Mouse (Mus musculus): ENCODE measurements around the gene A030005K14Rik.

The A030005K14Rik gene

DNA sequence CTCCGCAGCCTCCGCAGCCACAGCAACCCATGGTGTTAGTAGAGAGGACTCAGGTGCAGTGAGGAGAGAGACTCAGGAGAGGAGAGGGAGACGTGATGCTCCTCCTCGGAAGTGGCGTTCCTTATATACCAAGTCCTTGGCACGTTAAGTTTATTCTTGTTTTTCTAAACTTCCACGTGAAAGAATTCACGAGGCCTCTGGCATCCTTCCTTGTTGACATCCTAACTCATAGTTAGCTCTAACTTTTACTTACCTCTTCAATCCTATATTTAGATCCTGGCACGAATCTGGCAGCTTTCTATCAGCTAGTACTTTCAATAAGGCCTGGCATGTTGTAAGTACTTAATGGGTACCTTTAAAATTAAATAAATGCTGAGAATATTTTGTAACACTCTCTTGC lies at the start of gene A030005K14Rik:
A030005K14Rik (minus strand) TSS at position 101 of the 400 bp plus-strand sequence.
- no peak for DNase-seq (ENCODE audit: low read depth)

DNA sequence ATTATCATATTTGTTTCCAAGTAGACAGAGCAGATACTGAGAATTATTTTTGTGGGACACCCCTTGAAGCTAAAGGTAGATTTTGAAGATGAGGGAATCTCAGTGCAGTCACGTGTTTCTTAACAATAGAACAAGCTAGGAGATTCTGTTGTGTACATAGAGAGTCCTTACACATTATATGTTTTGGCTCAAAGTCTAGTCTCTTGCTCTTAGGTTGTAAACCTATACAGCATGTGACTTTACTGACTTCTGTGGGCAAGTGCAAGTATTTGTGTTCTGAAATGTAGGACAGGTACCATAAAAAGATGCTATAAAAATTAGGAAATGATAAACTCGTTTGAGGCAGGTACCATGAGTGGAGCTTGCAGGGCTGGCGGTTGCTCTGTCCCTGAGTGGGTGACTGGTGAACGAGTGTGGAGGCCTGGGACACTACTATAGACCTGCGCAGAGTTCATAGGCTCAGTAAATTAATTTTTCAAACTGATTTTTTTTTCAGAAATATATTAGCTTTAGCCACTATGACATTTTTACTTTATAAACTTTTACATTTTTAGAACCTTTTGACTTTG lies 48.3 kb upstream of the A030005K14Rik start:
- DNase-seq (ENCODE audit: low read depth) = no peak

DNA sequence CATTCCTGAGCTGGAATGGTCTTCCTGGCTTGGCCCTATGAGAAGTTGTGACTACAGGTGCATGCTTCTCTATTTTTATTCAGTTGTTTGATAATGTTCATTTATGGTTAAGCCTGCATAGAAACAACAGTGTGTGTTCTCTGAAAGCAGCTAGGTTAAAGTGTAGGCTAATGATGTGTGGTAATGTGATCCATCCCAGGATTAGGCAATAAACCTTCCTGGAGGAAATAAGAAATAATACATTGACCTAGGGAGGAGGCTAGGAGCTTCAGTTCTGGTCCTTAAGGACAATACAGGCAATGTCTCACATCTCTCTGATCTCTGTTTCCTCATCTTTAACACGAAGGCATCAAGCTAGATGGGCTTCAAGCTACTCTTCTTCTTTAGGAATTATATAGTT lies 46.3 kb upstream of the A030005K14Rik start:
- DNase-seq (ENCODE audit: low read depth) = no peak

DNA sequence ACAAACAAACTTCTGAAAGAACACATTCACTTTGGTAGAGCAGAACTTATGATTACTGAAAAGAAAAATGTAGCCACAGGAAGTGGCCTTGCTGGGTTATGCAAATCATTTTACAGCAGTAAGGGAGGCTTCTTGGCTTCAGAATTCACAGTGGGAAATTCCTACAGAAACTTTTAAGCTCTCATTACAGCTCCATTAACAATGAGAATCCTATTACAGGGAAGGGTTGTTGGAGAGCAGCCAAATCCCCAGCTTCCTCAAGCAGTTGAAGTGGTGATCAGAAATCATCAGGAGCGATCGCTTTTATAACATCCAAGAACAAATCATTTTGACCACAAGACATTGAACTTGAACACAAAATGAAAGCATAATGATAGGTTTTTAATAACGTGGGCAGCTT lies 42.7 kb upstream of the A030005K14Rik start:
- DNase-seq (ENCODE audit: low read depth) = no peak

DNA sequence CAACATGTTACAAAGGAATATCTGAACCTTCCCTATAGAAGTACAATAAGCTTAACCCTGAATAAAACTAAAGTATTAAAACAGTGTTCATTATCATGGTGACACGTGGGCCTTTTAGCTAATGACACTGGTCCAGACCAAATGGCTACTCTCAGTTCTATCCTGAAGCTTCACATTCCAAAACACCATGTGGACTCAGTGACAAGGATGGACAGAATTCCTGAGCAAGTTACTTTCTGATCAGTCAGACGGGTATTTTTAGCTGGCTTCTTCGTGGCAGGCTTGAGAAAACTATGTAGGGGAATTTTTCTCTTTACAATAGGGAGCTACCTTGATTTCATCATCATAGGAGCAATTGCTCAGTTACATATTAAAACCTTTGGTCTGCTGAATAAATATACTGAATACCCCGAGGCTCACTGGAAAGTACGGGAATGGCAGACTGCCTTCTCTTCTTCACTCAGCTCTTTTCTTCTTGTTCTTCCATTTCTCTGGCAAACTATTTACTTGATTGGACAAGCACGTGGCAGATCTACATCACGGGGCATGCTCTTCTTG lies 40.5 kb upstream of the A030005K14Rik start:
- no peak for DNase-seq (ENCODE audit: low read depth)

DNA sequence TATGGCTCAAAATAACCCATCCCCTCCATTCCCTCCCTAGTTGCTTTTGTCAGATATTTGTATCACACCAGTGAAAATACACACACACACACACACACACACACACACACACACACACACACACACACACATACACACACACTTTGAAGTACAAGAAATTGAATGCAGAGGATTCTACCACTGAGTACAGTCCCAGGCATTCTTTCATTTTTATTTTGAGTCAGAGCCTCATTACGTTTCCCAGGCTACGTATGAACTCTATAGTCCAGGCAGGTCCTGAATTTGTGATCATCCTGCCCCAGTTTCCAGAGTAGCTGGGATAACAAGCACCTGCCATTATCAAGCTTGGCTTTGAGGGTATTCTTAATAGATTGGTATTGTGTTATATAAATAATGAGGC lies 40.0 kb upstream of the A030005K14Rik start:
- DNase-seq (ENCODE audit: low read depth) = no peak

DNA sequence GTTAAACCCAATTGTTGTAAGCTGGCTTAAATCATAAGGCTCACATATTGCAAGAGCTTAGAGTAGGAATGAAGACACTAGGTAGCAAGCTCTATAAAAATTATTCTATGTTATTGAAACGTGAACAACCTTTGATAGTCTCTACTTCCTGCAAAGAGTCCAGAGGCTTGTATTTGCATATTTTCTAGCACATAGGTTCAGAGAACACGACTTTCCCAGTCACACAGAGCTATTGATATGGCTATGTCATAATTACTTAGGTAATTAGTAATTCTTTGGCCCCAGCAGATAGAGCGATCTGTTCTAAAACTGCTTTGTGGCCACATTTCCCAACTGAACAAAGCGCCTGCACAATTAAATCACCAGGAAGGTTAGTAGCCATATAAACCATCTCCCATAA lies 37.8 kb upstream of the A030005K14Rik start:
- DNase-seq (ENCODE audit: low read depth) = no peak

DNA sequence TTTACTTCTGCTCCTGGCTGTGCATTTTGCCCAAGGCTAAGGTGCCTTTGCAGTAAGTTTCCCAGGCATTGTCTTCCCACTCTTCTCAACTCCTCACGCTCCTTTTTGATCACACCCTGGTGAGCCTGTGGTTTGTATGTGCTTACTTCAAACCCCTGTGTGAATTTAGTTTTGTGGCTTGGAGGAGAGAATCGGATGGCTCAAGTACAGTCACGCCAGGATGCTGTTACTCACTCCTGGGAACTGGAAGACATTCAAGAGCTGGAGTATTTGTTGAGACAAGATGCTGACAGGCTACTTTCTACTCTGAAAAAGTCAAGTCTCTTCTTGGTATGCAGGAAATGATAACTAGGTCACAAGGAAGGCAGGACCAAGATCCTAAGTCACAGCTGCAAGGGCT lies 32.1 kb upstream of the A030005K14Rik start:
- DNase-seq (ENCODE audit: low read depth) = no peak

DNA sequence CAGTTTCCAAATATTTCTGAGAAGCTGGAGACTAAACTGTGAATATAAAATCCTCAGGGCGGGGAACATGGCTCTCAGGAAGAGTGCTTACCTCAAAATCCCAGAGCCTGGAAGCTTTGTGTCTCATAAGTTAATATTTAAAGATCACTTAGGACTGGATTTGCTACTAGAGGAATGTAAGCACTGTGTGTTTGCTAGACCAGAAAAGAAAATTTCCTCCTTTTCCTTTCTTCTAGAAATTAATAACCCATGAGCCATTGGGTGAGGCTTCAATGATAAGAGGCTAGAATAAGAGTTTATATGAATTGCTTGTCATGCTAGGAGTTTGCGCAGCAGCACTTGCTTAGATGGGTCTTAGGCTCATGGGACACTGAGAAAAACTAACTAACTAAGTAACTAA lies 25.6 kb upstream of the A030005K14Rik start:
- DNase-seq (ENCODE audit: low read depth) = no peak

DNA sequence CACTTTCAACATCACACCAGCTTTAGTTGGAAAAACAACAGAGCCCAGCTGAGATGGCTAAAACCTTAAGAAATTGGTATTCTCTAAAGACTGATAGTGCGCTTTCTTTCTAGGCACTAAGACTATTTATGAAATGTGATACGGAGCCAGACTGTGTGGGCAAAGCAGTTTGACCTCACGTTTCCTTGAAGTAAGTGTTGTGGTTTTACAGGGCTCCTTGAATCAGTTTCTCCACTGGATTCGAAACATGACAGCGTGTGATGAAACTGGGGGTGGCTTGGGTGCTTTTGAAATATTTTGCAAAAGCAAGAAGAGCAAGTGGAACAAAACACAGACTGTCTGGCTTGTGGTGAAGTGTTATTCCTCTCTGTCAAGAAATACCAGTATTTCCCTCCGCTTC lies 17.8 kb upstream of the A030005K14Rik start:
- peak; percentile 80 for DNase-seq (ENCODE audit: low read depth)

DNA sequence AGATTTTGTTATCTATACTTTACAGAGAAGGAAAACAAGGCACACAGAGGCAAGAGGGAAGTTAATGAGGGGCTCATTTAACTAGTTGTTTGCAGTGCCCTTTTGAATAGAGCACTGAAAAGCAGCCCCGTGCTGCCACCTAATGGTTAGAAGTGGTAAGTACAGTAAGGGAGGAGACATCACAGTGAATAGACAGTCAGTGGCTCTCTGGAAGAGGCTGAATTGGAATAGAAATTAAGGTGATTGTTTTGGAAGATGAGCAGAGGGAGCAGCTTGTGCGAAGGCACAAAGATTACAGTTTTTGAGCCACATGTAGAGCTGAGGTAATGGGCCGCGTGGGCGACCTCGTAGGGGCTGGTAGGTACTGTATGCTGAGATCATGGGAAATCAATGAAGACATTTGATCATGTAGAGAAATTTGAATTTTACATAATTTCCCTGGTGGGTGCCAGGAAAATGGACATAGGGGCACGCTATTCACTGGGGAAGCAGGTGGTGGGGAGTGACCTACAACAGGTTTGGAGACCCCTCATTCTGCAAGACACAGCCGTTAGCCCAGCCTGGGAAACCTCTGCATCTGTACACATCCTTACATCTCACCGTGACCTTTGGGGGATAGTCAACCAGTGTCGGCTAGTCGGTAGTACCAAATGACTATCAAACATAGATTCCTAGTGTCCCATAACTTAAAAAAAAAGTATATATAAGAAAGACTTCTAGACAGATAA lies 17.2 kb upstream of the A030005K14Rik start:
- DNase-seq (ENCODE audit: low read depth) = peak; percentile 52

DNA sequence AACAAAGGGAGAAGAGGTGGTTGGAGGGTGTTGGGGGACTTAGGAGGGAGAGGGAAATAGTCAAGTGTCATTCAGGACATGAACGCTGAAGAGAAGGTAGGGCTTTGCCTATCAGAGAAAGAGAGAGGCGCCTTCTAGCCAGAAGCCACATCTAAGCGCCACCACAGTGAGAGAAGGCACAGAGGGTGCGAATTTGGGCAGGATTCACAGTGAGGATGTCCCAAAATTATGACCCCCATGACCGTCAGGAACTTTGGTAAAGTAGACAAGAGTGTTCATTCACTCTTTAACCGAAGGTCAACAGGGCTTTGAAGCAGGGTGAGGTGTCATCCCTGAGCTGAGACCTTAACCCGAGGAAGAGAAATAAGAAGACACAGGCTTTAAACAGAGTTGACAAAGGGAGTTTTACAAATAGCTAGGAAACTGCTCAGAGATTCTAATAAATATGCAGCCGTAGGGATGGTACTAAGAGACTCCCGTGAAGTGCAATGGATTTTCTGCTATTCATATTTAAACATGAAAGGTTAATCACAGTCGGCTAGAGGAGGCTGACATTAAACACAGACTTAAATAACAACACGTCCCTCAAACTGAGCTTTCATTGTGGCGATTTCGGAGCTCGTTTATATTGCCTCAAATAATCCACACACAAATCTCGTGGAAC lies 16.5 kb upstream of the A030005K14Rik start:
- DNase-seq (ENCODE audit: low read depth) = no peak

DNA sequence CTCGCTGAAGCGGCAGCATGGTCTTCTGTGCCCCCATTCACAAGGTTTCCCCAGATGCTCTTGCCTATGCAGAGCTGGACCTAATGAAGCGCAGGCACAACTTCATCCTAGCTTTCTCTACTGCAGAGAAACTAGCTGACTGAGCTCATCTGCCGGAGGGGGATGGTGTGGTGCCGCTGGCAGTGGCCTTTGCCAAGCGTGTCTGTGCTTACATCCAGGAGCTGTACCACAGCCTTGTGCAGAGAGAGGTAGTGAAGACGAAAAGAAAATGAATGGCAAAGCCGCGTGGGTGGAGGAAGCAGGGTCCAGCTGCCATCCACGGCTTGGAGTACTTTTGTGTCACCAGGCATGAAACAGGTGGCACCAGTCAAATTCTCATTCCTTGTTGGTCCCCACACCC lies 8.0 kb upstream of the A030005K14Rik start:
- DNase-seq (ENCODE audit: low read depth) = no peak

DNA sequence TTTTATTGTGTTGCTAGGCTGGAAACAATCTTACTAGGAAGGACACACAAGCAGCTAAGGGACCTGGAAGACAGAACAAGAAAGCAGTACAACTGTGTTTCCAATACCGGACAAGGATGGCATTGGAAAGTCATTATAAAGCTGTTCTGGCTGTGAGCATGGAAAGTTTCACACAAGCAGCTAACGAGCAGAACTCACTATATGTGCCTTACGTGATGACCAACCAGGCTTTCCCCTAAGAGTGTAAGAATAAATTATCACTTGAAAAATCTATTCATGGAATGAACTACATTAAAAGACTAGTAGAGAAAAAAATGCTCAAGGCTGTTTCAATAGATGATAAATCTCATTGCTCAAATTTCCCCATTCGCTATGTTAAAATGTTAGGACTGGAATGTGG lies 7.4 kb upstream of the A030005K14Rik start:
- DNase-seq (ENCODE audit: low read depth) = no peak

DNA sequence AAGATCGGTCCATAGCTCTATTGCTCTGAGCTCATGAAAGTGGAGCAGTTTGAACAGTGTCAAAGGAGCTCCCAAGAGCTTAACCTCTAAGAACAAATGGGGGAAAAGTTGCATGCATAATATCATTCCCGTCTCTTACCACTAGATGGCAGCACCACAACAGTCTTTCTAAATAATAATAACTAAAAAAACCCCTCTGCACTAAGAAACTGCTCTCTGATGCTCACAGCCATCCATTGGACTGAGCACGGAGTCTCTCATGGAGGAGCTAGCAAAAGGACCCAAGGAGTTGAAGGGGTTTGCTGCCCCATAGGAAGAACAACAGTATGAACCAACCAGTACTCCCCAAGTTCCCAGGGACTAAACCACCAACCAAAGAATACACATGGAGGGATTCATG lies 5.7 kb upstream of the A030005K14Rik start:
- DNase-seq (ENCODE audit: low read depth) = peak; percentile 55

DNA sequence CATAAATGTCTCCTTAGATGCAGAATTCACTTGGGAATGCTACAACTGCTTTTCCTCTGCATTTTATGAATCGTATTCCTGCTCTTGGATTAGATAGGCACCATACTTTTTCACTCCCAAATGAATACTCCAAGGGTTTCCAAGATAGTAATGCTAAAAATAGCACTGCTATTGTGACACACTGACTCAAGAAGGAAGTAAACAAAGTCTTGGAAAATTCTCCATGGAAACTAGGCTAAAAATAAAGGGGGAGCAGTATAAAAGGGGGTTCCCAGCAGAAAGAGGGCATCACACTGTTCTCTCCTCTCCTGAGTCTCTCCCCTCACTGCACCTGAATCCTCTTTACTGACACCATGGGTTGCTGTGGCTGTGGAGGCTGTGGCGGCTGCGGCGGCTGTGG lies 1.5 kb upstream of the A030005K14Rik start, which contains the start of gene Krtap28-13:
Krtap28-13 (plus strand) TSS at position 288 of the 400 bp plus-strand sequence.
- DNase-seq (ENCODE audit: low read depth) = no peak

DNA sequence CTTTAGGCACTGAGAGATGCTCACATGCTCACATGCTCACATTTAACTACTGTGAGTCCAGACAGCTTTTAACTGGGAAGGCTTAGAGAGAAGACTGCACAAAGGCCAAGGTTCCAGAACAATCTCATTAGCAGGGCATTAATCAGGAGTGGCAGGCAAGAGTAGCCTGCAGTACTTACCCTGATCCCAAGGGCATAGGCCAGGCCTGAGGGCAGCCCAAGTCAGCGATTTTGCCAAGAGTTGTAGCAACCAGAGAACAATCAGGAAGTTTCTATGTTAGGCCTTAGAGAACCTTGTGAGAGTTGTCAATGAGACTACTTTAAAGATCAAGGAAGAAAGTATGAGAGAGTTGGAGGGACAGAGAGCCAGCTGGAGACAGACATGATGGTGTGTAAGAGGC lies 697 bp downstream of the A030005K14Rik start:
- no peak for DNase-seq (ENCODE audit: low read depth)

DNA sequence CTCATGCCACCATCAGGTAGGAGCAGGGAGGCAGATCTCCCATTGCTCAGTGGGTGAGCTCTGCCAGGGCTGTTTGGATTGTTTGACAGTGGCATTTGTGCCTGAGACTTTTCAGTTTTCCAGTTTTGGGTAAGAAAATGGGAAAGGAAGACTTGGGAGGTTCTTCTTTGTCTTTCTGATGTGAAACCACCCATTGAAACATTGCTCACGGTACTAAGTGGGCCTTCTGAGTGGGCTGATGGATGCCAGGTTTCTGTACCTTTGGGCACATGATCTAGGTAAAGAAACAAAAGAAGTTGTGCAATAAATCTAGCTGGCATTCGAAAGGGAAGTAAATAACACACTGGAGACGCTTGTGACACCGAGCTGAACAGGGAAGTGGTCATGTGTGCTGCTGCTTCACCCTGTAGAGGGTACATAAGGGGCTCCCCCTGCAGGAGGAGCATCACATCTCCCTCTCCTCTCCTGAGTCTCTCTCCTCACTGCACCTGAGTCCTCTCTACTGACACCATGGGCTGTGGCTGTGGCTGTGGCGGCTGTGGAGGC lies 14.2 kb downstream of the A030005K14Rik start, which contains the start of gene Gm47969:
Gm47969 (plus strand) TSS at position 51 of the 546 bp plus-strand sequence.
- peak; percentile 38 for DNase-seq (ENCODE audit: low read depth)

DNA sequence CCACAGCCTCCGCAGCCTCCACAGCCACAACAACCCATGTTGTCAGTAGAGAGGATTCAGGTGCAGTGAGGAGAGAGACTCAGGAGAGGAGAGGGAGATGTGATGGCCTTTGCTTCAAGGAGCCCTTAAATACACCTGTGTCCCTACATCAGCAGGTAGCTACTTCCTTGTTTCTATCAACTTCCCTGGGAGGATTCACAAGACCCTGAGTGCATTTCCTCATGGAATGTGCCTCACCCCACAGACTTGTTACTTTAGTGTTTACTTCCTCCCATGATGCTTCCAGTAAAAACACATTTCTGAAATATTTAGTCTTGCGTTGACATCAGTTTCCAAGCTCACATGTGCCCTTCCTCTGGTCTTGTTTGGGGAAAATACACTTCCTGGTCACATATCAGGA lies 16.8 kb downstream of the A030005K14Rik start, which contains the start of gene Krtap28-10:
Krtap28-10 (minus strand) TSS at position 101 of the 400 bp plus-strand sequence.
- no peak for DNase-seq (ENCODE audit: low read depth)

DNA sequence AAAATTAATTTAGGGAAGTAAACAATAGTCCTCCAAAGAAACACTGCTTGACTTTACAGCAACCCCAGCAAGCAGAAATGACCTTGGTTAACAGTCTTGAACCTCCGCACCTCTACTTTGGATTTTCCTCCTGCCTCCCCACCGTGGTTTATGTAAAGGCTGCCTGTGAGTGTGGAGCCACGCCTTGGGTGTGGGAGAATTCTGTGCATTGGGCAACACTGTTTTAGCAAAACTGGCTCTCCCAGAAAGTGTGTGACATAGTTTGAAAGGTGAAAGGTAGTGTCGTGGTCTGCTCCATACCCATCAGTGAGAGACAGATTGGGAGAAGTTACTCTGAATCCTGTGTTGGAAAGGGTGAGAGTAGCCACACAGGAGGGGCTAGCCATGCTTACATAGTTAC lies 20.1 kb downstream of the A030005K14Rik start:
- no peak for DNase-seq (ENCODE audit: low read depth)

DNA sequence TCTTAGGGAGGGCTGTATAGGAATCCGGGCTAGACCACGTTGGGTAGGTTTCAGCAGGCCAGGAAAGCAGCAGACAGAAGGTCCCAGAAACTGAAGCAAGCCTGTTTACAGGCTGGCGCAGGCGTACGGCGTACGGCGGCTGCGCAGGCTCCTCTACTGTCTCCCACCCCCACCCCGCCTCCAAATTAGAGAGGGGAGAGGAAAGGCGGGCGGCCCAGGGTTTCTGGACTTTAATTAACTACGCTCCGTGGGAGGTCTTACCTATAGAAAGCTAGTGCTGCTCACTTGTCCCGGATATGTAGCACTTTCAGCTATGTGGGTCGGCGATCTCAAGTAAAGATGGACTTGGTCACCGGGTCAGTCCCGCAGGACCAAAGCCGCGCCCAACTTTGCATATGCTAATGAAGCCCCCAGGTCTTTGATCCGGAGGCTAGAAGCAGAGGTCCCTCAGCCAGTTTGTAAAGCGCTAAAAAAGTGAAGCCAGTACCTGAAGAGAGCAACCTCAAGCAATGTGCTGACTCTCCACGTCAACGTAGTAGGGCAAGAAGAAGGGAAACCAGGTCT lies 21.0 kb downstream of the A030005K14Rik start, which contains the start of gene Slc19a3:
Slc19a3 (minus strand) TSS at position 340 of the 564 bp plus-strand sequence.
- no peak for DNase-seq (ENCODE audit: low read depth)
